Comparison of ENCODE assay signal across 8 mouse cellular contexts in genomic region chr10:71238240-71238554, GRCm38 (mm10). TPM values are rescaled to one million over a fixed set of nuclear protein-coding genes. Genes with fewer than 3 reads are reported as not detected.
DNase-seq lines count a peak whose midpoint lies in the region; ATAC-seq and TF ChIP-seq lines count a peak whose summit lies in the region.

TSS of gene Tfam (minus strand) at chr10:71238280.

- no peak for DNase-seq in liver, adult 2 months (ENCODE audit: extremely low read depth, low read depth, low spot score)
- no peak for DNase-seq in liver
- no peak for DNase-seq in left cerebral cortex, postnatal 14 days (ENCODE audit: low spot score in 2 of 2)
- no peak for DNase-seq in urinary bladder, postnatal 14 days (ENCODE audit: low spot score)
- DNase-seq in spleen, postnatal 36 days (ENCODE audit: low spot score in 2 of 2) = no peak

- peaks cover 8% of the 10 kb centered on the region; the same call in 1 of the 2 replicates for H3K4me1 ChIP-seq in liver, adult 2 months (ENCODE audit: control insufficient read depth, insufficient read depth, low read length)
- peaks cover 11% of the 10 kb centered on the region for H3K4me1 ChIP-seq in heart, embryonic 13.5 days

- peaks cover 2% of the 10 kb centered on the region for H3K36me3 ChIP-seq in liver, adult 2 months (ENCODE audit: control insufficient read depth, insufficient read depth, low read length)
- peaks cover 27% of the 10 kb centered on the region for H3K36me3 ChIP-seq in heart, embryonic 13.5 days
- peaks cover 23% of the 10 kb centered on the region for H3K36me3 ChIP-seq in myocyte (ENCODE audit: control insufficient read depth, insufficient read depth)

- peak within 1 kb of the TSS; percentile 84 for H3K27ac ChIP-seq in liver, adult 2 months (replicated peaks; ENCODE audit: insufficient read depth, low read depth, low read length)
- peak within 1 kb of the TSS; percentile 84 for H3K27ac ChIP-seq in heart, embryonic 13.5 days (replicated peaks)

- ATAC-seq in common myeloid progenitor, adult 5-6 weeks (replicated peaks; ENCODE audit: low read depth, poor library complexity, severe bottlenecking) = no peak
- ATAC-seq in heart, embryonic 13.5 days (ENCODE audit: extremely low read depth, insufficient number of reproducible peaks, low FRiP score, low TSS enrichment) = no peak

- peaks cover 6% of the 10 kb centered on the region for H3K79me2 ChIP-seq in liver, adult 2 months (ENCODE audit: control insufficient read depth, insufficient read depth, low read length)
- peaks cover 20% of the 10 kb centered on the region for H3K79me2 ChIP-seq in myocyte (ENCODE audit: control insufficient read depth, insufficient read depth)

- H3K9ac ChIP-seq in liver, adult 2 months (ENCODE audit: low read depth, low read length) = peak within 1 kb of the TSS; percentile 90
- peak within 1 kb of the TSS; percentile 98 for H3K9ac ChIP-seq in heart, embryonic 13.5 days

- TF ChIP-seq CTCF in liver, adult 2 months (IDR thresholded peaks at IDR 0.05; ENCODE audit: low read depth, low read length) = no peak

- no peaks in the 10 kb centered on the region for H3K9me3 ChIP-seq in heart, embryonic 13.5 days

- peak within 1 kb of the TSS; percentile 69 for H3ac ChIP-seq in myocyte (ENCODE audit: control insufficient read depth, insufficient read length)

- H3K4me3 ChIP-seq in liver, adult 2 months (ENCODE audit: insufficient read depth, low read depth, low read length) = peak within 1 kb of the TSS; percentile 83
- H3K4me3 ChIP-seq in heart, embryonic 13.5 days = peak within 1 kb of the TSS; percentile 97
- H3K4me3 ChIP-seq in myocyte = peak within 1 kb of the TSS; percentile 74

- 2% methylated on average over 7 of the region's 7 CpGs for WGBS in liver, adult 2 months
- WGBS in heart, embryonic 13.5 days = 5% methylated on average over 7 of the region's 7 CpGs

- no peak for TF ChIP-seq POLR2A in liver, adult 2 months (IDR thresholded peaks at IDR 0.05; ENCODE audit: extremely low read depth, insufficient read depth, low read length)
- TF ChIP-seq POLR2A in myocyte (IDR thresholded peaks at IDR 0.05; ENCODE audit: insufficient read length, low read depth) = peak; percentile 60

- H3K4me2 ChIP-seq in heart, embryonic 13.5 days = peak within 1 kb of the TSS; percentile 80
- H3K4me2 ChIP-seq in myocyte (ENCODE audit: low read depth) = peak within 1 kb of the TSS; percentile 84

- no peaks in the 10 kb centered on the region for H3K27me3 ChIP-seq in liver, adult 2 months (ENCODE audit: control insufficient read depth, insufficient read depth, low read length)
- peaks cover 12% of the 10 kb centered on the region; the same call in 1 of the 2 replicates for H3K27me3 ChIP-seq in heart, embryonic 13.5 days (replicated peaks)
- peaks cover 12% of the 10 kb centered on the region for H3K27me3 ChIP-seq in myocyte (ENCODE audit: control insufficient read depth, insufficient read depth, insufficient read length)

- intact Hi-C loops in left cerebral cortex, postnatal 14 days (cut with DNase I) = no loop called here

TF ChIP-seq in myocyte, 11 proteins besides CTCF, POLR2A, EP300 and RAD21:
- no peak for TF ChIP-seq TCF3 (IDR thresholded peaks at IDR 0.05; ENCODE audit: insufficient read length, low read depth)
- no peak for TF ChIP-seq SRF (IDR thresholded peaks at IDR 0.05; ENCODE audit: control insufficient read depth, insufficient read length, low read depth)
- TF ChIP-seq CEBPB (IDR thresholded peaks at IDR 0.05; ENCODE audit: insufficient read depth, poor library complexity, severe bottlenecking) = no peak
- no peak for TF ChIP-seq MAX (IDR thresholded peaks at IDR 0.05; ENCODE audit: low read depth)
- peak in 1 of 3 experiments; percentile 14 for TF ChIP-seq MYOG (IDR thresholded peaks at IDR 0.05; ENCODE audit: control insufficient read depth in 1 of 3, insufficient read depth in 1 of 3, insufficient read length in 2 of 3, low read depth in 2 of 3)
- TF ChIP-seq MYOD1 (IDR thresholded peaks at IDR 0.05; ENCODE audit: control insufficient read depth in 1 of 3, insufficient read length in 2 of 3, low read depth in 2 of 3) = peak in 1 of 3 experiments; percentile 27
- no peak for TF ChIP-seq E2F4 (IDR thresholded peaks at IDR 0.05; ENCODE audit: insufficient read depth)
- no peak for TF ChIP-seq TCF12 (IDR thresholded peaks at IDR 0.05; ENCODE audit: insufficient read depth, poor library complexity, severe bottlenecking)

RNA-seq across cellular contexts. Expression of gene Tfam, which starts in this region (rescaled TPM):
- 18.5 and 19.6 TPM in 2 replicates for total RNA-seq in liver, adult 2 months (2014; rRNA removed)
- 10.4 and 11.6 TPM in 2 replicates for polyA plus RNA-seq in liver, adult 2 months (2012; rRNA removed)
- 147 and 154 TPM in 2 replicates for total RNA-seq in common myeloid progenitor, adult 5-6 weeks (2017)
- polyA plus RNA-seq in heart, embryonic 13.5 days (2015; fragmentation: Nextera tagmentation; extraction: Ambion mirVana) = 42.3 and 47.6 TPM in 2 replicates
- 10 to 100 TPM; 36.0 to 40.0 TPM for total RNA-seq in left cerebral cortex, postnatal 14 days (2021)
- 26.7 TPM for polyA plus RNA-seq in myocyte (2012; fragmentation: generic; extraction: Trizol)
